Mouse (Mus musculus) MEL (cell line): Measurements from ENCODE around the gene Gm38392. TPM values are rescaled to one million over a fixed set of nuclear protein-coding genes. Genes with fewer than 3 reads are reported as not detected.
A peak's percentile ranks its signal among the peaks of the same experiment; 100 is the strongest.

Experiments
- DNase-seq: peaks from one replicate; pipeline ENCODE4 v3.0.0; 2011; ENCODE audit warnings: low read depth, low spot score
- H3K27ac ChIP-seq: 2 replicates; pipeline ENCODE4 v1.5.1; 2012; ENCODE audit warnings: low read depth, mild to moderate bottlenecking, control low read depth, low read length, moderate library complexity; ENCODE audit not compliant: control insufficient read depth
- H3K27me3 ChIP-seq, 2 experiments: fragments of 150-350 bp in 1 of 2; sonication (generic) in 1 of 2; 2 replicates each; pipeline ENCODE4 v1.6.1; 2012; ENCODE audit warnings: low read length in 2 of 2, mild to moderate bottlenecking in 2 of 2, improper control_type of control experiment in 1 of 2, moderate library complexity in 1 of 2; ENCODE audit not compliant: insufficient read depth in 2 of 2, control insufficient read depth in 1 of 2
- H3K36me3 ChIP-seq, 2 experiments: 2 replicates each; pipeline ENCODE4 v1.6.1; 2012 to 2014; ENCODE audit warnings: low read length in 2 of 2, improper control_type of control experiment in 1 of 2, inconsistent platforms in 1 of 2, mild to moderate bottlenecking in 1 of 2; ENCODE audit not compliant: insufficient read depth in 2 of 2, control insufficient read depth in 1 of 2
- H3K4me1 ChIP-seq, 2 experiments: fragments of 150-350 bp in 1 of 2; sonication (generic) in 1 of 2; 2 replicates each; pipeline ENCODE4 v1.6.1; 2012; ENCODE audit warnings: low read length in 2 of 2, improper control_type of control experiment in 1 of 2, mild to moderate bottlenecking in 1 of 2; ENCODE audit not compliant: insufficient read depth in 2 of 2, control insufficient read depth in 1 of 2
- H3K4me3 ChIP-seq, 2 experiments: fragments of 150-350 bp in 1 of 2; sonication (generic) in 1 of 2; 2 replicates each; pipeline ENCODE4 v1.5.1; 2012; ENCODE audit warnings: low read depth in 2 of 2, low read length in 2 of 2, mild to moderate bottlenecking in 2 of 2, moderate library complexity in 2 of 2, control low read depth in 1 of 2, improper control_type of control experiment in 1 of 2; ENCODE audit not compliant: control insufficient read depth in 1 of 2, insufficient read depth in 1 of 2
- H3K79me2 ChIP-seq: 2 replicates; pipeline ENCODE4 v1.6.1; 2012; ENCODE audit warnings: mild to moderate bottlenecking, low read length, moderate library complexity; ENCODE audit not compliant: control insufficient read depth, poor library complexity, insufficient read depth
- H3K9ac ChIP-seq: 2 replicates; pipeline ENCODE4 v1.6.1; 2012; ENCODE audit warnings: low read depth, mild to moderate bottlenecking, control low read depth, low read length, moderate library complexity; ENCODE audit not compliant: control insufficient read depth, poor library complexity, severe bottlenecking
- H3K9me3 ChIP-seq: fragments of 150-350 bp; sonication (generic); replicated peaks from 2 replicates; pipeline ENCODE4 v1.6.1; 2012; ENCODE audit warnings: mild to moderate bottlenecking, low read length, improper control_type of control experiment, moderate library complexity; ENCODE audit not compliant: insufficient read depth
- CTCF ChIP-seq, 3 experiments: IDR thresholded peaks in 2 of 3; conservative IDR thresholded peaks in 1 of 3; 2 replicates each; pipeline ENCODE4 v1.5.1; 2011 to 2012; ENCODE audit warnings: low read length in 3 of 3, low read depth in 2 of 3, mild to moderate bottlenecking in 2 of 3, improper control_type of control experiment in 1 of 3, inconsistent platforms in 1 of 3, mixed read lengths in 1 of 3, moderate library complexity in 1 of 3; ENCODE audit not compliant: control insufficient read depth in 1 of 3, insufficient read depth in 1 of 3, poor library complexity in 1 of 3, severe bottlenecking in 1 of 3
- E2F4 ChIP-seq: IDR thresholded peaks from 2 replicates; pipeline ENCODE4 v1.6.1; 2011; ENCODE audit warnings: low read depth, low read length, improper control_type of control experiment, borderline replicate concordance
- ELF1 ChIP-seq: IDR thresholded peaks from 2 replicates; pipeline ENCODE4 v1.6.1; 2014; ENCODE audit warnings: low read depth, mild to moderate bottlenecking, inconsistent platforms, low read length, improper control_type of control experiment, moderate library complexity
- JUND ChIP-seq: IDR thresholded peaks from 2 replicates; pipeline ENCODE4 v1.6.1; 2011; ENCODE audit warnings: low read depth, mild to moderate bottlenecking, improper control_type of control experiment, low read length
- MEF2A ChIP-seq: IDR thresholded peaks from 2 replicates; pipeline ENCODE4 v1.6.1; 2014; ENCODE audit warnings: low read depth, mild to moderate bottlenecking, inconsistent platforms, low read length, improper control_type of control experiment; ENCODE audit not compliant: poor library complexity, insufficient replicate concordance, severe bottlenecking; ENCODE audit errors: extremely low read depth
- MXI1 ChIP-seq: IDR thresholded peaks from 2 replicates; pipeline ENCODE4 v1.6.1; 2011; ENCODE audit warnings: mild to moderate bottlenecking, low read depth, low read length, improper control_type of control experiment
- POLR2A ChIP-seq, 2 experiments: IDR thresholded peaks; 2 replicates each; pipeline ENCODE4 v1.6.1; 2011 to 2012; ENCODE audit warnings: low read length in 2 of 2, mild to moderate bottlenecking in 2 of 2, control low read depth in 1 of 2, improper control_type of control experiment in 1 of 2, low read depth in 1 of 2, moderate library complexity in 1 of 2; ENCODE audit not compliant: control insufficient read depth in 1 of 2, insufficient read depth in 1 of 2, poor library complexity in 1 of 2
- POLR2AphosphoS2 ChIP-seq: IDR thresholded peaks from 2 replicates; pipeline ENCODE4 v1.6.1; 2011; ENCODE audit warnings: low read length, improper control_type of control experiment
- RAD21 ChIP-seq: IDR thresholded peaks from 2 replicates; pipeline ENCODE4 v1.6.1; 2011; ENCODE audit warnings: mild to moderate bottlenecking, low read depth, low read length, improper control_type of control experiment
- RCOR1 ChIP-seq: IDR thresholded peaks from 2 replicates; pipeline ENCODE4 v1.6.1; 2012; ENCODE audit warnings: low read depth, mild to moderate bottlenecking, inconsistent platforms, low read length, improper control_type of control experiment
- SMC3 ChIP-seq: IDR thresholded peaks from 2 replicates; pipeline ENCODE4 v1.6.1; 2011; ENCODE audit warnings: low read depth, low read length, improper control_type of control experiment
- TBP ChIP-seq: IDR thresholded peaks from 2 replicates; pipeline ENCODE4 v1.8.0; 2011; ENCODE audit warnings: low read depth, low read length, improper control_type of control experiment
- UBTF ChIP-seq: IDR thresholded peaks from 2 replicates; pipeline ENCODE4 v1.6.1; 2012; ENCODE audit warnings: low read depth, mild to moderate bottlenecking, inconsistent platforms, low read length, improper control_type of control experiment, moderate library complexity, borderline replicate concordance; ENCODE audit not compliant: insufficient read depth
- USF1 ChIP-seq: IDR thresholded peaks from 2 replicates; pipeline ENCODE4 v1.6.1; 2014; ENCODE audit warnings: low read depth, mild to moderate bottlenecking, inconsistent platforms, low read length, improper control_type of control experiment, moderate library complexity
- ZKSCAN1 ChIP-seq: IDR thresholded peaks from 2 replicates; pipeline ENCODE4 v1.6.1; 2012; ENCODE audit warnings: low read depth, mild to moderate bottlenecking, inconsistent platforms, low read length, improper control_type of control experiment, moderate library complexity
- ZMIZ1 ChIP-seq: IDR thresholded peaks from 2 replicates; pipeline ENCODE4 v1.6.1; 2012; ENCODE audit warnings: low read depth, mild to moderate bottlenecking, inconsistent platforms, low read length, improper control_type of control experiment, moderate library complexity
- ZNF384 ChIP-seq: IDR thresholded peaks from 2 replicates; pipeline ENCODE4 v1.6.1; 2012; ENCODE audit warnings: low read depth, mild to moderate bottlenecking, inconsistent platforms, low read length, improper control_type of control experiment
- polyA plus RNA-seq, 2 experiments: library from polyadenylated mRNA; stranded (reverse) in 1 of 2; unstranded in 1 of 2; fragments of >175 nt in 1 of 2; fragments of >200 nt in 1 of 2; gene quantifications; 2 replicates each; pipeline versions ENCODE4 v1.2.1 to v1.2.4; 2012; ENCODE audit warnings: low replicate concordance in 2 of 2, low read depth in 1 of 2; ENCODE audit not compliant: insufficient read length in 2 of 2, insufficient read depth in 1 of 2, missing spikeins in 1 of 2
- total RNA-seq: library from RNA; depleted of rRNA; stranded (reverse); fragments of 300-350 nt; gene quantifications from 2 replicates; pipeline ENCODE4 v1.2.3, GENCODE M21; 2012

Gene Gm38392
- total and polyA plus RNA-seq, 3 experiments, result 0.69 to 0.84 TPM; not detected in 1

GRCm38 (mm10) chr3:88248406-88248805 lies 38.6 kb downstream of the Gm38392 start:
- no peak overlapping the region for H3K27ac ChIP-seq
- no peak overlapping the region for H3K9ac ChIP-seq
- no peak for DNase-seq
- peaks cover 22 to 26% of the 10 kb centered on the region in 2 experiments for H3K27me3 ChIP-seq
- H3K79me2 ChIP-seq, result no peaks in the 10 kb centered on the region
- no peaks in the 10 kb centered on the region for H3K9me3 ChIP-seq
- H3K36me3 ChIP-seq, result no peaks in the 10 kb centered on the region
- TF ChIP-seq ELF1, result no peak
- no peak for TF ChIP-seq RCOR1
- TF ChIP-seq ZMIZ1, result no peak
- TF ChIP-seq UBTF, result no peak
- TF ChIP-seq ZNF384, result no peak
- TF ChIP-seq TBP, result no peak
- no peak for TF ChIP-seq MXI1
- no peak for TF ChIP-seq POLR2AphosphoS2
- TF ChIP-seq RAD21, result no peak
- H3K4me1 ChIP-seq, result peaks cover 0 to 4% of the 10 kb centered on the region in 2 experiments; a peak in 1 of 4 replicates
- no peak overlapping the region for H3K4me3 ChIP-seq

GRCm38 (mm10) chr3:88247666-88248065 lies 39.3 kb downstream of the Gm38392 start:
- H3K27ac ChIP-seq, result no peak overlapping the region
- H3K4me3 ChIP-seq, result no peak overlapping the region
- H3K9me3 ChIP-seq, result no peaks in the 10 kb centered on the region
- no peak overlapping the region for H3K9ac ChIP-seq
- no peaks in the 10 kb centered on the region for H3K36me3 ChIP-seq
- TF ChIP-seq JUND (no peak), ZKSCAN1 (no peak)
- H3K4me1 ChIP-seq, result peaks cover 0 to 4% of the 10 kb centered on the region in 2 experiments; a peak in 1 of 4 replicates
- H3K27me3 ChIP-seq, result peaks cover 16 to 22% of the 10 kb centered on the region in 2 experiments
- no peaks in the 10 kb centered on the region for H3K79me2 ChIP-seq
- DNase-seq, result no peak

- no peak overlapping the region for H3K4me3 ChIP-seq
- peak; percentile 97 to 100 (median 99) for TF ChIP-seq CTCF (IDR thresholded peaks at IDR 0.05 in 2 of 3, conservative IDR thresholded peaks at IDR 0.05 in 1 of 3; ENCODE audit: control insufficient read depth in 1 of 3, insufficient read depth in 1 of 3, low read depth in 2 of 3, low read length in 3 of 3, poor library complexity in 1 of 3, severe bottlenecking in 1 of 3)
- peak; percentile 84 for TF ChIP-seq SMC3
- TF ChIP-seq USF1, result no peak
- TF ChIP-seq ZKSCAN1, result no peak
- no peak for TF ChIP-seq TBP
- no peak for TF ChIP-seq POLR2A (IDR thresholded peaks at IDR 0.05; ENCODE audit: control insufficient read depth in 1 of 2, insufficient read depth in 1 of 2, low read depth in 1 of 2, low read length in 2 of 2, poor library complexity in 1 of 2)
- TF ChIP-seq E2F4, result no peak
- peak; percentile 57 for TF ChIP-seq RAD21
- TF ChIP-seq MEF2A, result no peak
- no peaks in the 10 kb centered on the region for H3K36me3 ChIP-seq
- peaks cover 0 to 4% of the 10 kb centered on the region in 2 experiments; a peak in 1 of 4 replicates for H3K4me1 ChIP-seq
- no peaks in the 10 kb centered on the region for H3K9me3 ChIP-seq
- no peaks in the 10 kb centered on the region for H3K79me2 ChIP-seq
- peaks cover 6% of the 10 kb centered on the region in 2 experiments; a peak in 3 of 4 replicates for H3K27me3 ChIP-seq
- DNase-seq, result peak; percentile 89
- H3K9ac ChIP-seq, result no peak overlapping the region
- H3K27ac ChIP-seq, result no peak overlapping the region
These were observed 41.2 kb downstream of the Gm38392 start for GRCm38 (mm10) chr3:88245811-88246210.
